Mouse (Mus musculus) stomach, postnatal 0 days (tissue): ENCODE measurements at regions not wholly inside any gene's neighbourhood (a gene's known extent, or its start where the extent isn't known, plus 50 kb on each side); places are given as distances from the start of the nearest gene placed in this dataset.

ENCODE experiments used
- ATAC-seq: fragments of 200-750 bp; cut with Nextera tagmentation; 2 replicates; pipeline ENCODE4 v1.8.0; 2017; ENCODE audit not compliant: low FRiP score, low TSS enrichment
- DNase-seq: peaks from one replicate; pipeline ENCODE4 v3.0.0-alpha.2; 2016; ENCODE audit warnings: low spot score
- H3K27ac ChIP-seq: fragments of 300-500 bp; sonication (generic); replicated peaks from 2 replicates; pipeline ENCODE4 v1.5.1; 2014; ENCODE audit warnings: mild to moderate bottlenecking, control low read depth
- H3K27me3 ChIP-seq: fragments of 300-500 bp; sonication (generic); 2 replicates; pipeline ENCODE4 v1.6.1; 2014; ENCODE audit warnings: low read length; ENCODE audit not compliant: control insufficient read depth, insufficient read depth
- H3K36me3 ChIP-seq: fragments of 300-500 bp; sonication (generic); 2 replicates; pipeline ENCODE4 v1.6.1; 2014; ENCODE audit warnings: low read length, mixed read lengths; ENCODE audit not compliant: control insufficient read depth, insufficient read depth
- H3K4me1 ChIP-seq: fragments of 300-500 bp; sonication (generic); replicated peaks from 2 replicates; pipeline ENCODE4 v1.6.1; 2014; ENCODE audit warnings: antibody characterized with exemption; ENCODE audit not compliant: control insufficient read depth, insufficient read depth
- H3K4me2 ChIP-seq: fragments of 300-500 bp; sonication (generic); replicated peaks from 2 replicates; pipeline ENCODE4 v1.6.1; 2014; ENCODE audit warnings: low read depth, mild to moderate bottlenecking, control low read depth, moderate library complexity
- H3K4me3 ChIP-seq: fragments of 300-500 bp; sonication (generic); 2 replicates; pipeline ENCODE4 v1.5.1; 2014; ENCODE audit warnings: low read depth, low read length, control low read depth
- H3K9ac ChIP-seq: fragments of 300-500 bp; sonication (generic); 2 replicates; pipeline ENCODE4 v1.6.1; 2014; ENCODE audit warnings: mild to moderate bottlenecking, low read length, control low read depth, mixed read lengths
- H3K9me3 ChIP-seq: fragments of 300-500 bp; sonication (generic); 2 replicates; pipeline ENCODE4 v1.6.1; 2016; ENCODE audit warnings: low read length; ENCODE audit not compliant: control insufficient read depth
- CTCF ChIP-seq: IDR thresholded peaks from 2 replicates; pipeline ENCODE4 v1.5.1; 2016; ENCODE audit warnings: antibody characterized with exemption, low read depth, mild to moderate bottlenecking, moderate library complexity
- EP300 ChIP-seq: optimal IDR thresholded peaks from 2 replicates; pipeline ENCODE3; 2016; ENCODE audit warnings: antibody characterized with exemption
- WGBS: fragments of 180-500 bp; shearing (Covaris S2); extraction: QIAGEN DNeasy Blood & Tissue Kit; methylation state at CpG from one replicate; pipeline ENCODE4 v1.1.7; 2014; 5-methylcytosine and 5-hydroxymethylcytosine counted together

- ATAC-seq, result no peak
- H3K9me3 ChIP-seq, result no peaks in the 10 kb centered on the region
- no peak overlapping the region for H3K4me3 ChIP-seq
- peak; percentile 86 for DNase-seq
- H3K4me2 ChIP-seq, result no peak overlapping the region
- H3K4me1 ChIP-seq, result no peaks in the 10 kb centered on the region
- no peak overlapping the region for H3K9ac ChIP-seq
- no peaks in the 10 kb centered on the region for H3K36me3 ChIP-seq
- peak; percentile 99 for TF ChIP-seq CTCF
- no peak for TF ChIP-seq EP300
- 25% methylated on average over 8 of the region's 8 CpGs for WGBS
- H3K27ac ChIP-seq, result no peak overlapping the region
- H3K27me3 ChIP-seq, result 0 out of 2 replicates have a peak, but pooled peaks cover 4% of the 10 kb centered on the region
Observed at GRCm38 (mm10) chr16:93454080-93454997, 149.5 kb downstream of the Setd4 start.

- no peak overlapping the region for H3K9ac ChIP-seq
- H3K27me3 ChIP-seq, result 0 out of 2 replicates have a peak, but pooled peaks cover 4% of the 10 kb centered on the region
- ATAC-seq (no peak), DNase-seq (no peak)
- no peak overlapping the region for H3K4me2 ChIP-seq
- H3K36me3 ChIP-seq, result no peaks in the 10 kb centered on the region
- no peak overlapping the region for H3K4me3 ChIP-seq
- 85% methylated on average over 9 of the region's 9 CpGs for WGBS
- no peaks in the 10 kb centered on the region for H3K9me3 ChIP-seq
- H3K4me1 ChIP-seq, result no peaks in the 10 kb centered on the region
- no peak for TF ChIP-seq EP300
- no peak for TF ChIP-seq CTCF
- H3K27ac ChIP-seq, result no peak overlapping the region
Observed at GRCm38 (mm10) chr16:93453056-93453455, 150.8 kb downstream of the Setd4 start.

- Histone ChIP-seq H3K27me3 (0 out of 2 replicates have a peak, but pooled peaks cover 4% of the 10 kb centered on the region), H3K9me3 (no peaks in the 10 kb centered on the region), H3K27ac (no peak overlapping the region), H3K4me1 (no peaks in the 10 kb centered on the region), H3K9ac (no peak overlapping the region), H3K4me2 (no peak overlapping the region), H3K4me3 (no peak overlapping the region), H3K36me3 (no peaks in the 10 kb centered on the region)
- ATAC-seq, result no peak
- TF ChIP-seq EP300 (no peak), CTCF (no peak)
- 88% methylated on average over 6 of the region's 6 CpGs for WGBS
- no peak for DNase-seq
Observed at GRCm38 (mm10) chr16:93450896-93451295, 153.0 kb downstream of the Setd4 start.

GRCm38 (mm10) chr16:93449925-93450324 lies 153.9 kb downstream of the Setd4 start:
- H3K36me3 ChIP-seq, result no peaks in the 10 kb centered on the region
- no peak overlapping the region for H3K4me3 ChIP-seq
- TF ChIP-seq CTCF (no peak), EP300 (no peak)
- no peak overlapping the region for H3K4me2 ChIP-seq
- H3K27ac ChIP-seq, result no peak overlapping the region
- H3K4me1 ChIP-seq, result no peaks in the 10 kb centered on the region
- no peak for ATAC-seq
- WGBS, result 25% methylated on average over 3 of the region's 3 CpGs
- H3K27me3 ChIP-seq, result 0 out of 2 replicates have a peak, but pooled peaks cover 4% of the 10 kb centered on the region
- DNase-seq, result no peak
- H3K9me3 ChIP-seq, result no peaks in the 10 kb centered on the region
- no peak overlapping the region for H3K9ac ChIP-seq

GRCm38 (mm10) chr16:93448124-93448523 lies 155.7 kb downstream of the Setd4 start:
- Histone ChIP-seq H3K27ac (no peak overlapping the region), H3K4me3 (no peak overlapping the region), H3K9me3 (no peaks in the 10 kb centered on the region), H3K9ac (no peak overlapping the region), H3K4me1 (no peaks in the 10 kb centered on the region), H3K4me2 (no peak overlapping the region), H3K27me3 (0 out of 2 replicates have a peak, but pooled peaks cover 4% of the 10 kb centered on the region), H3K36me3 (no peaks in the 10 kb centered on the region)
- DNase-seq (no peak), ATAC-seq (no peak)
- TF ChIP-seq CTCF (no peak), EP300 (no peak)
- WGBS, result 67% methylated on average over 10 of the region's 10 CpGs

GRCm38 (mm10) chr16:93446970-93447369 lies 156.9 kb downstream of the Setd4 start:
- no peak overlapping the region for H3K27ac ChIP-seq
- no peaks in the 10 kb centered on the region for H3K9me3 ChIP-seq
- TF ChIP-seq EP300 (no peak), CTCF (no peak)
- H3K36me3 ChIP-seq, result no peaks in the 10 kb centered on the region
- ATAC-seq (no peak), DNase-seq (no peak)
- H3K27me3 ChIP-seq, result 0 out of 2 replicates have a peak, but pooled peaks cover 4% of the 10 kb centered on the region
- no peak overlapping the region for H3K4me3 ChIP-seq
- WGBS, result 83% methylated on average over 5 of the region's 5 CpGs
- no peaks in the 10 kb centered on the region for H3K4me1 ChIP-seq
- no peak overlapping the region for H3K9ac ChIP-seq
- H3K4me2 ChIP-seq, result no peak overlapping the region
